ENCODE assay signal across 7 mouse cellular contexts in the genomic region with DNA sequence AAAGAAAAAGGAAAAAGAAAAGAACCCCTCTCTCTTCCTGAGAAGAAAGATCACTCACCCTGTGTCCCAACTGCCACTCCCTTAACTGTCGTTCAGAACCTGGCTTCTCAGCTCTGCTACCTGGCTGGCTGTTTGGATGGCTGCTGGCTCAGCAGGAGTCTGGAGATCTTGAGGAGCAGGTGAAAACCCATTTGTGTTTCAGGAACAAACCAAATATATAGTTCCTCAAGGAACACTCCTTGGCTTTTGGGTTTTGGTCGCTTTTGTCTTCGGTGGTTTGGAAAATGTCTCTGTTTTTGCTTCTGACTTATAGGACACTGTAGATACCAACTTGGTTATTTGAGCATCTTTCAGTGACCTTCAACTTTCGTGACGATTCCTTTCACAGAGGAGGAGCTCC. TPM values are rescaled to one million over a fixed set of nuclear protein-coding genes. Genes with fewer than 3 reads are reported as not detected.
DNase-seq lines count a peak whose midpoint lies in the region; ATAC-seq and TF ChIP-seq lines count a peak whose summit lies in the region.

Gene Gatad1, minus strand, starts transcription at position 101 of the 400 bp plus-strand sequence.

- H3K36me3 ChIP-seq in G1E (replicated peaks), result no peaks in the 10 kb centered on the region
- no peaks in the 10 kb centered on the region for H3K36me3 ChIP-seq in forebrain, embryonic 15.5 days
- H3K36me3 ChIP-seq in hindbrain, embryonic 13.5 days, result no peaks in the 10 kb centered on the region
- H3K36me3 ChIP-seq in liver, embryonic 15.5 days (replicated peaks), result no peaks in the 10 kb centered on the region

- no peak within 1 kb of the TSS for H3K4me2 ChIP-seq in forebrain, embryonic 15.5 days (replicated peaks)
- H3K4me2 ChIP-seq in hindbrain, embryonic 13.5 days, result no peak within 1 kb of the TSS
- H3K4me2 ChIP-seq in liver, embryonic 15.5 days, result no peak within 1 kb of the TSS

- no peak within 1 kb of the TSS for H3K4me3 ChIP-seq in G1E (ENCODE audit: low read depth, low read length)
- H3K4me3 ChIP-seq in forebrain, embryonic 15.5 days, result no peak within 1 kb of the TSS
- H3K4me3 ChIP-seq in hindbrain, embryonic 13.5 days, result no peak within 1 kb of the TSS
- H3K4me3 ChIP-seq in liver, embryonic 15.5 days (replicated peaks), result no peak within 1 kb of the TSS

- H3K9ac ChIP-seq in forebrain, embryonic 15.5 days (replicated peaks), result no peak within 1 kb of the TSS
- H3K9ac ChIP-seq in hindbrain, embryonic 13.5 days, result no peak within 1 kb of the TSS
- H3K9ac ChIP-seq in liver, embryonic 15.5 days, result no peak within 1 kb of the TSS

- H3K4me1 ChIP-seq in G1E (ENCODE audit: insufficient read depth, low read depth, low read length), result no peaks in the 10 kb centered on the region
- H3K4me1 ChIP-seq in forebrain, embryonic 15.5 days, result no peaks in the 10 kb centered on the region
- no peaks in the 10 kb centered on the region for H3K4me1 ChIP-seq in hindbrain, embryonic 13.5 days (replicated peaks)
- no peaks in the 10 kb centered on the region for H3K4me1 ChIP-seq in liver, embryonic 15.5 days (replicated peaks)

- no peak within 1 kb of the TSS for H3K27ac ChIP-seq in forebrain, embryonic 15.5 days (replicated peaks)
- H3K27ac ChIP-seq in hindbrain, embryonic 13.5 days, result no peak within 1 kb of the TSS
- no peak within 1 kb of the TSS for H3K27ac ChIP-seq in liver, embryonic 15.5 days (replicated peaks)

- no peak for ATAC-seq in CD4-positive, CD25-positive, alpha-beta regulatory T cell, adult 4 months
- ATAC-seq in G1E (ENCODE audit: extremely low read depth, insufficient number of reproducible peaks, low FRiP score, poor library complexity, severe bottlenecking), result no peak
- ATAC-seq in forebrain, embryonic 15.5 days (replicated peaks), result no peak
- no peak for ATAC-seq in hindbrain, embryonic 13.5 days (ENCODE audit: low FRiP score)
- ATAC-seq in liver, embryonic 15.5 days (ENCODE audit: insufficient read depth), result no peak

- no peak for DNase-seq in G1E (ENCODE audit: low spot score)
- DNase-seq in right cerebral cortex, adult 2 months (ENCODE audit: low spot score in 2 of 2), result no peak
- no peak for DNase-seq in urinary bladder, adult 18-20 months (ENCODE audit: low spot score in 2 of 2)

- 84% methylated on average over 5 of the region's 5 CpGs for WGBS in forebrain, embryonic 15.5 days
- WGBS in hindbrain, embryonic 13.5 days, result 77% methylated on average over 5 of the region's 5 CpGs
- 71% methylated on average over 5 of the region's 5 CpGs for WGBS in liver, embryonic 15.5 days (ENCODE audit: insufficient replicate concordance)

- TF ChIP-seq CTCF in G1E (IDR thresholded peaks at IDR 0.05; ENCODE audit: low read depth, low read length), result no peak

- H3K27me3 ChIP-seq in G1E (ENCODE audit: insufficient read depth, low read length), result peaks cover 5% of the 10 kb centered on the region
- H3K27me3 ChIP-seq in forebrain, embryonic 15.5 days, result no peaks in the 10 kb centered on the region
- no peaks in the 10 kb centered on the region for H3K27me3 ChIP-seq in hindbrain, embryonic 13.5 days
- no peaks in the 10 kb centered on the region for H3K27me3 ChIP-seq in liver, embryonic 15.5 days

- peaks cover 2% of the 10 kb centered on the region; the same call in 1 of the 2 replicates for H3K9me3 ChIP-seq in G1E (replicated peaks)
- no peaks in the 10 kb centered on the region for H3K9me3 ChIP-seq in forebrain, embryonic 15.5 days
- H3K9me3 ChIP-seq in hindbrain, embryonic 13.5 days, result no peaks in the 10 kb centered on the region
- H3K9me3 ChIP-seq in liver, embryonic 15.5 days (replicated peaks), result no peaks in the 10 kb centered on the region

RNA-seq across cellular contexts. Expression of gene Gatad1, which starts in this region (rescaled TPM):
- 10 to 100 TPM; 30.8 to 35.2 TPM for polyA plus RNA-seq in CD4-positive, CD25-positive, alpha-beta regulatory T cell, adult 4 months (2017; shearing (Covaris generic))
- total RNA-seq in G1E (2014; fragmentation: Nextera tagmentation) (202 and 212 TPM in 2 replicates), G1E (2017) (202 and 227 TPM in 2 replicates)
- 60.2 and 81.6 TPM in 2 replicates for polyA plus RNA-seq in G1E (2012)
- polyA plus RNA-seq in forebrain, embryonic 15.5 days (2015; fragmentation: Nextera tagmentation; extraction: Ambion mirVana), result 58.6 and 59.9 TPM in 2 replicates
- 63.4 and 65.8 TPM in 2 replicates for polyA plus RNA-seq in hindbrain, embryonic 13.5 days (2015; fragmentation: Nextera tagmentation; extraction: Ambion mirVana)
- polyA plus RNA-seq in liver, embryonic 15.5 days (2015; fragmentation: Nextera tagmentation; extraction: Ambion mirVana), result 19.8 and 22.6 TPM in 2 replicates
